Mouse (Mus musculus) thymus, postnatal 14 days (tissue): ENCODE data around the gene 2010111I01Rik.
"Not testable (repeated sequence)": the region's sequence is repeated elsewhere in the genome, so short reads cannot be mapped to it uniquely, and the experiment has no call there.

ENCODE experiments used
- DNase-seq: peaks from one replicate; pipeline ENCODE4 v3.0.0; 2021

2010111I01Rik gene

GRCm38 (mm10) chr13:63223026-63223770 lies 258.5 kb downstream of the 2010111I01Rik start:
- peak; percentile 30 for DNase-seq

GRCm38 (mm10) chr13:63225796-63226583 lies 261.3 kb downstream of the 2010111I01Rik start:
- no peak for DNase-seq

GRCm38 (mm10) chr13:63227785-63228184 lies 263.1 kb downstream of the 2010111I01Rik start:
- no peak for DNase-seq

- no peak for DNase-seq
These were observed 266.4 kb downstream of the 2010111I01Rik start for GRCm38 (mm10) chr13:63230955-63231701.

- DNase-seq, result no peak
These were observed 267.0 kb downstream of the 2010111I01Rik start for GRCm38 (mm10) chr13:63231702-63232070.

GRCm38 (mm10) chr13:63232558-63232957 lies 267.9 kb downstream of the 2010111I01Rik start:
- DNase-seq, result no peak

- not testable (repeated sequence) for DNase-seq
These were observed 269.8 kb downstream of the 2010111I01Rik start for GRCm38 (mm10) chr13:63234520-63234919.

- DNase-seq, result no peak
These were observed 270.9 kb downstream of the 2010111I01Rik start for GRCm38 (mm10) chr13:63235551-63235950.

- no peak for DNase-seq
These were observed 271.6 kb downstream of the 2010111I01Rik start for GRCm38 (mm10) chr13:63236159-63236893.

GRCm38 (mm10) chr13:63238045-63238444 lies 273.4 kb downstream of the 2010111I01Rik start:
- DNase-seq, result no peak

- DNase-seq, result no peak
These were observed 274.7 kb downstream of the 2010111I01Rik start for GRCm38 (mm10) chr13:63239301-63239804.

- peak; percentile 92 for DNase-seq
These were observed 275.4 kb downstream of the 2010111I01Rik start for GRCm38 (mm10) chr13:63239877-63240671.

GRCm38 (mm10) chr13:63240835-63241234 lies 276.1 kb downstream of the 2010111I01Rik start:
- DNase-seq, result no peak

- DNase-seq, result no peak
These were observed 277.0 kb downstream of the 2010111I01Rik start for GRCm38 (mm10) chr13:63241665-63242064.

GRCm38 (mm10) chr13:63242401-63243192 lies 277.9 kb downstream of the 2010111I01Rik start:
- no peak for DNase-seq

- no peak for DNase-seq
These were observed 278.9 kb downstream of the 2010111I01Rik start for GRCm38 (mm10) chr13:63243586-63243985.

- no peak for DNase-seq
These were observed 279.7 kb downstream of the 2010111I01Rik start for GRCm38 (mm10) chr13:63244425-63244824.

GRCm38 (mm10) chr13:63245218-63245617 lies 280.5 kb downstream of the 2010111I01Rik start:
- DNase-seq, result no peak

GRCm38 (mm10) chr13:63245812-63246211 lies 281.1 kb downstream of the 2010111I01Rik start:
- no peak for DNase-seq

GRCm38 (mm10) chr13:63246332-63246940 lies 281.7 kb downstream of the 2010111I01Rik start:
- DNase-seq, result no peak
